Mouse (Mus musculus): ENCODE data around the gene Nrros. TPM values are rescaled to one million over a fixed set of nuclear protein-coding genes. Genes with fewer than 3 reads are reported as not detected.
A peak's percentile ranks its signal among the peaks of the same experiment; 100 is the strongest.

Nrros gene
- 9.9 and 11.3 TPM in 2 replicates for total RNA-seq (2014; rRNA removed)
- polyA plus RNA-seq (2015; fragmentation: Nextera tagmentation; extraction: Ambion mirVana): 4.9 and 5.8 TPM in 2 replicates

DNA sequence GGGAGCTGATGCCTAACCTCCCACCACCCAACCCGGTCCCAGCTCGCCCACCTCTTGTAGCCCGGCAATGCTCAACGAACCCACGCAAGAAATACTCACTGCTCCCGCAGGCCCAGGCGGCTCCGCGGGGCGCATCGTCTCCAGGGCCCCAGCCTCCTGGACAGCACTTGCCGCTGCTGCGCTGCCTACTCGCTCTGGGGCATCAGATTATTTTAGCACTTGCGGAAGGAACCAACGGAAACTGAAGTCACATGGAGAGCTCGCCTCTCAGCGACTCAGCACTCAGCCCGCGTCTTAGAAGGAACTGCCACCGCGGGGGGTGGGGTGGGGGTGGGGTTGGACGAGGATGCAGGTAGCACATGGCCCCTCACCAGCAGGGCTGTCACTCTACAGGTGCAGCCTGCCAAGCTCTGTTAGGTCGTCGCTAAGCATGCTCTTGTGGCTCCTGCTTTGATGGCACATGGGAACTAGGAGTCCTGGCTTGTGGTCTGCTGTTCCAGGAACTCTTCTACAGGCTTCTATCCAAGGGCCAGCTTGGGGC lies at the start of gene Nrros:
Gene Nrros, minus strand, starts transcription at position 314 of the 541 bp plus-strand sequence.
- Histone ChIP-seq H3K9me3 (ENCODE audit: low read length) (no peaks in the 10 kb centered on the region), H3K4me1 (ENCODE audit: insufficient read depth, low read length) (0 out of 2 replicates have a peak, but pooled peaks cover 3% of the 10 kb centered on the region), H3K9ac (replicated peaks; ENCODE audit: low read length, poor library complexity, severe bottlenecking) (peak within 1 kb of the TSS; percentile 52; the same call in 1 of the 2 replicates), H3K27me3 (ENCODE audit: insufficient read depth, low read length) (peaks cover 5% of the 10 kb centered on the region; the same call in 1 of the 2 replicates), H3K4me2 (ENCODE audit: low read depth, low read length, poor library complexity, severe bottlenecking) (peak within 1 kb of the TSS; percentile 80), H3K4me3 (ENCODE audit: low read depth, low read length) (peak within 1 kb of the TSS; percentile 41), H3K27ac (ENCODE audit: low read depth, low read length) (no peak within 1 kb of the TSS), H3K36me3 (ENCODE audit: insufficient read depth, low read length) (no peaks in the 10 kb centered on the region)
- TF ChIP-seq CTCF (IDR thresholded peaks at IDR 0.05): no peak
- DNase-seq (ENCODE audit: low spot score) (peak; percentile 12), ATAC-seq (ENCODE audit: low FRiP score) (0 out of 2 replicates have a peak, but pooled peaks have one; percentile 20)
- 1% methylated on average over 25 of the region's 25 CpGs for WGBS

DNA sequence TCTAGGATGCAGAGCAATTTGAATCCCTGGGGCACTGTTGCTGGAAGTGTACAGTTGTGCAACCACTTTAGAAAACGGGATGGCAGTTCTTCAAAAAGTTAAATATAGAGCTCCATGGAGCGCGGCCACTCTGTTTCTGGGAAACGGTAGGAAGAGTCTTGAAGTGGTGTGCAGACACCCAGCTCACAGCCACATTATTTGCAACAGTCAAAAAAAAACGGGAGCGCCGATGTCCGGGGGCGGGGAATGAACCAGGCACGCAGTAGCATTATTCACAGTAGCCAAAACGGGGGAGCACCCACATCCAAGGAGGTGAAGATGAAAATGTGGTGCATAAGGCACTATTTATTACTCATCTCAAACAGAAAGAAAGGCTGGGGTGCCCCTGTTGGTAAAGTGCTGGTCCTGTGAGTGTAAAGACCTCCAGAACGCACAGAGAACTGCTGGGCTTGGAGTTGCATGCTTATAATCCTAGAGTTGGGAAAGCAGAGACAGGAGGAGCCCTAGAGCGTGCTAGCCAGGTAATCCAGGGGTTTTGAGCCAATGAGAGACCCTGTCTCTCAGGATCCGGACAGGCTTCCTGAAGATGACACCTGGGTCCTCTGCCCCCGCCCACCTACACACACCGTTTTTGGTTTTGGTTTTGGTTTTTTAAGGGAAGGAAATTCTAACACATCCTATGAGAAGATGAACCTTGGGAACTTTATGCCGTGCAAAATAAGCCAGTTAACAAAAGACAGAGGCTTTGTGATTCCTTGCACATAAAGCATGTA lies 49.6 kb upstream of the Nrros start:
- H3K9ac ChIP-seq (replicated peaks; ENCODE audit: low read length, poor library complexity, severe bottlenecking): no peak overlapping the region
- H3K9me3 ChIP-seq (ENCODE audit: low read length): no peaks in the 10 kb centered on the region
- H3K4me2 ChIP-seq (ENCODE audit: low read depth, low read length, poor library complexity, severe bottlenecking): no peak overlapping the region
- DNase-seq (ENCODE audit: low spot score) (no peak), ATAC-seq (ENCODE audit: low FRiP score) (no peak)
- 80% methylated on average over 17 of the region's 17 CpGs for WGBS
- H3K4me3 ChIP-seq (ENCODE audit: low read depth, low read length): no peak overlapping the region
- no peaks in the 10 kb centered on the region for H3K4me1 ChIP-seq (ENCODE audit: insufficient read depth, low read length)
- H3K27ac ChIP-seq (ENCODE audit: low read depth, low read length): no peak overlapping the region
- H3K27me3 ChIP-seq (ENCODE audit: insufficient read depth, low read length): no peaks in the 10 kb centered on the region
- no peak for TF ChIP-seq CTCF (IDR thresholded peaks at IDR 0.05)
- H3K36me3 ChIP-seq (ENCODE audit: insufficient read depth, low read length): no peaks in the 10 kb centered on the region

DNA sequence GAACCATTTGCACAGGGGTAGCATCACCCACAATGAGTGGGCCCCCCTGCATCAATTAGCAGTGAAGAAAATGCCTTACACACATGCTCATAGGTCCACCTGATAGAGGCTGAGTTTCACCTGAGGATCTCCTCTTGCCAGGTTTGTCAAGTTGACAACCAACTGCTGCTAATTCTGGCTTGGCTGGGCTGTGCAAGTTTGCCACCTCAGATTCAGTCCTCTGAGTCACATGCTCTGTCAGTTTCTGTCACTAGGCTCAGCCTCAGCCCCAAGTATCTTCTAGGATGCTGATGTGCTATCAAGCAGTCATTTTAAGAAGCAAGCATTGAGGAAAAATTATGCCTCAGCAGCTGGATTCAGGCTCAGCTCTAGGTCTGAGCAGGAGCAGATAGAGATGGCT lies 48.8 kb upstream of the Nrros start:
- H3K36me3 ChIP-seq (ENCODE audit: insufficient read depth, low read length): no peaks in the 10 kb centered on the region
- no peak overlapping the region for H3K4me3 ChIP-seq (ENCODE audit: low read depth, low read length)
- H3K9ac ChIP-seq (replicated peaks; ENCODE audit: low read length, poor library complexity, severe bottlenecking): no peak overlapping the region
- H3K27ac ChIP-seq (ENCODE audit: low read depth, low read length): no peak overlapping the region
- no peak for TF ChIP-seq CTCF (IDR thresholded peaks at IDR 0.05)
- no peak overlapping the region for H3K4me2 ChIP-seq (ENCODE audit: low read depth, low read length, poor library complexity, severe bottlenecking)
- DNase-seq (ENCODE audit: low spot score) (no peak), ATAC-seq (ENCODE audit: low FRiP score) (no peak)
- no peaks in the 10 kb centered on the region for H3K9me3 ChIP-seq (ENCODE audit: low read length)
- no peaks in the 10 kb centered on the region for H3K4me1 ChIP-seq (ENCODE audit: insufficient read depth, low read length)
- no peaks in the 10 kb centered on the region for H3K27me3 ChIP-seq (ENCODE audit: insufficient read depth, low read length)

DNA sequence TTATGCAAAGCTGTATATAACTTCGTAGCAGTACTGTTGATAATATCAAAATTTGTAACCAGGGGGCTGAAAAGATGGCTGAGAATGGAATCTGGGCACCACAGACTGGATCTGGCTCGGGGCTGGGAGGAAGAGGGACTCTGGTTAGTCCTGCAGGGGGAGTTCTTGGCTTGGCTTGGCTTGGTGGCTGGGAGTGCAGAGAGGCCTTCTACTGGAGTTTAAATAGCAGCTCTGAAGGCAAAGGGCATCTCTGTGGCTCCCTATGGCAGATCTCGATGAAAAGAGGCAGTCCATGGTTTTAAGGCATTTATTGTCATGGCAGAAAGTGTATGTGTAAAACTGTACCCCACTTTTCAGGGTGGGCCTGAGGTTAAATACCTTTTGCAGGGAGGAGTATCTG lies 39.5 kb upstream of the Nrros start:
- TF ChIP-seq CTCF (IDR thresholded peaks at IDR 0.05): no peak
- WGBS: 63% methylated on average over 3 of the region's 3 CpGs
- no peak overlapping the region for H3K4me3 ChIP-seq (ENCODE audit: low read depth, low read length)
- DNase-seq (ENCODE audit: low spot score): no peak
- H3K27ac ChIP-seq (ENCODE audit: low read depth, low read length): no peak overlapping the region
- no peaks in the 10 kb centered on the region for H3K4me1 ChIP-seq (ENCODE audit: insufficient read depth, low read length)
- no peak overlapping the region for H3K4me2 ChIP-seq (ENCODE audit: low read depth, low read length, poor library complexity, severe bottlenecking)
- H3K9ac ChIP-seq (replicated peaks; ENCODE audit: low read length, poor library complexity, severe bottlenecking): no peak overlapping the region
- H3K36me3 ChIP-seq (ENCODE audit: insufficient read depth, low read length): no peaks in the 10 kb centered on the region
- H3K9me3 ChIP-seq (ENCODE audit: low read length): no peaks in the 10 kb centered on the region
- no peak for ATAC-seq (ENCODE audit: low FRiP score)
- H3K27me3 ChIP-seq (ENCODE audit: insufficient read depth, low read length): no peaks in the 10 kb centered on the region

DNA sequence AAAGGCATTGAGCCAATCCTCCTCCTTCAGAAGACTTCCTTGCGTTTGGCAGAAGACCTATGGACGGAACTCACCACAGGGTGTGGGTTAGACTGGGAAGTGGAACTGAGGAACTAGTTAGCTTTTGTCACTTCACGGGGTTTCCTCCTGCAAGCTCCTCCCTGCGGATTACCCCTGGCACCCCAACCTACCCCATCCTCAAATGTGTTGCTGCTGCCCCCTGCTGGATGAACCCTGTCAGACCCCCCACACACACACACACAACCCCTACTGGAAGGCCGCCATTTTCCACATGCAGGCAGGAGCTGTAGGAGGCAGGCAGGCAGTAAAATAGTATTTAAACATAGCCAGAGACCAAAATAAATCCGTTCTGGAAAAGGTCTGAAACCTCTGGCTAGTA lies 37.3 kb upstream of the Nrros start:
- Histone ChIP-seq H3K27me3 (ENCODE audit: insufficient read depth, low read length) (no peaks in the 10 kb centered on the region), H3K27ac (ENCODE audit: low read depth, low read length) (no peak overlapping the region), H3K9ac (replicated peaks; ENCODE audit: low read length, poor library complexity, severe bottlenecking) (no peak overlapping the region), H3K4me3 (ENCODE audit: low read depth, low read length) (no peak overlapping the region), H3K4me2 (ENCODE audit: low read depth, low read length, poor library complexity, severe bottlenecking) (no peak overlapping the region), H3K36me3 (ENCODE audit: insufficient read depth, low read length) (no peaks in the 10 kb centered on the region), H3K9me3 (ENCODE audit: low read length) (no peaks in the 10 kb centered on the region), H3K4me1 (ENCODE audit: insufficient read depth, low read length) (no peaks in the 10 kb centered on the region)
- WGBS: 77% methylated on average over 6 of the region's 6 CpGs
- peak; percentile 37 for TF ChIP-seq CTCF (IDR thresholded peaks at IDR 0.05)
- DNase-seq (ENCODE audit: low spot score) (no peak), ATAC-seq (ENCODE audit: low FRiP score) (no peak)

DNA sequence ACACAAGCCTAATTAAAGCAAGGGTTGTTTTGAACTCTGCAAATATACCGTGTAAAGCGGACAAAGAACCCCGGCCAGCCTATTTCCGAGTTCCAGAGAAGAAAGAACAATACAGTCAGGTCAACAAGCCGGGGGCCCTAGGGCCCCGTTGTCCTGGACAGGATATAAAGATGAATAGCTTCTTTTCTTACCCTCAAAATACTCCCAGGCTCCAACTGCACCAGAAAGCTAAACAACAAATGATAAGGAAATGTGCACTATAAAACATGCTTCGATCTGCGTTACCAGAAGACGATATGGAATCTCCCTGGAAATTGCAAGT lies 35.6 kb upstream of the Nrros start:
- no peaks in the 10 kb centered on the region for H3K9me3 ChIP-seq (ENCODE audit: low read length)
- H3K27ac ChIP-seq (ENCODE audit: low read depth, low read length): 0 out of 2 replicates have a peak overlapping the region, but pooled peaks have one; percentile 18
- WGBS: 41% methylated on average over 9 of the region's 9 CpGs
- no peak for DNase-seq (ENCODE audit: low spot score)
- TF ChIP-seq CTCF (IDR thresholded peaks at IDR 0.05): no peak
- no peak overlapping the region for H3K9ac ChIP-seq (replicated peaks; ENCODE audit: low read length, poor library complexity, severe bottlenecking)
- no peak overlapping the region for H3K4me2 ChIP-seq (ENCODE audit: low read depth, low read length, poor library complexity, severe bottlenecking)
- H3K4me3 ChIP-seq (ENCODE audit: low read depth, low read length): no peak overlapping the region
- H3K4me1 ChIP-seq (ENCODE audit: insufficient read depth, low read length): no peaks in the 10 kb centered on the region
- no peaks in the 10 kb centered on the region for H3K36me3 ChIP-seq (ENCODE audit: insufficient read depth, low read length)
- no peaks in the 10 kb centered on the region for H3K27me3 ChIP-seq (ENCODE audit: insufficient read depth, low read length)
- ATAC-seq (ENCODE audit: low FRiP score): no peak

Measured in midbrain, postnatal 0 days (tissue).